Mouse (Mus musculus) retina, postnatal 1 day (tissue): ENCODE data around the gene Olfr606.
"Not testable (repeated sequence)": the region's sequence is repeated elsewhere in the genome, so short reads cannot be mapped to it uniquely, and the experiment has no call there.

Experiments used
- DNase-seq: peaks from one replicate; pipeline ENCODE4 v3.0.0-alpha.2; 2012

Olfr606 gene

GRCm38 (mm10) chr7:103448746-103449145 lies at the start of gene Olfr606:
Gene Olfr606, plus strand, starts transcription at chr7:103449046.
- no peak for DNase-seq

GRCm38 (mm10) chr7:103406521-103407055 lies 42.3 kb upstream of the Olfr606 start:
- not testable (repeated sequence) for DNase-seq

- DNase-seq = not testable (repeated sequence)
Measured at GRCm38 (mm10) chr7:103414772-103415171, 34.1 kb upstream of the Olfr606 start, which contains the start of gene Usp17lc. Gene Usp17lc, plus strand, starts transcription at chr7:103415072.

- no peak for DNase-seq
Measured at GRCm38 (mm10) chr7:103445339-103445738, 3.5 kb upstream of the Olfr606 start, which contains the start of gene Olfr605. Gene Olfr605, minus strand, starts transcription at chr7:103445439.

GRCm38 (mm10) chr7:103460590-103460989 lies 11.7 kb downstream of the Olfr606 start:
- no peak for DNase-seq

- DNase-seq = no peak
Measured at GRCm38 (mm10) chr7:103469577-103469976, 20.7 kb downstream of the Olfr606 start, which contains the start of gene Olfr608. Gene Olfr608, plus strand, starts transcription at chr7:103469877.

- DNase-seq = not testable (repeated sequence)
Measured at GRCm38 (mm10) chr7:103477106-103477505, 28.3 kb downstream of the Olfr606 start.

GRCm38 (mm10) chr7:103497962-103498361 lies 49.1 kb downstream of the Olfr606 start, which contains the start of gene Olfr609:
Gene Olfr609, minus strand, starts transcription at chr7:103498062.
- DNase-seq = no peak
